Mouse (Mus musculus): ENCODE results near the gene Tubb2b.

Tubb2b gene

GRCm38 (mm10) chr13:34130226-34130731 lies at the start of gene Tubb2b:
Tubb2b (minus strand) TSS chr13:34130466.
- DNase-seq (ENCODE audit: low spot score), result peak; percentile 70

- DNase-seq (ENCODE audit: low spot score), result no peak
These were observed 43.8 kb upstream of the Tubb2b start for GRCm38 (mm10) chr13:34174025-34174424.

GRCm38 (mm10) chr13:34163304-34163975 lies 33.2 kb upstream of the Tubb2b start:
- no peak for DNase-seq (ENCODE audit: low spot score)

GRCm38 (mm10) chr13:34162491-34163303 lies 32.4 kb upstream of the Tubb2b start, which contains the start of gene Psmg4:
Psmg4 (plus strand) TSS chr13:34162964.
- peak; percentile 98 for DNase-seq (ENCODE audit: low spot score)

GRCm38 (mm10) chr13:34159926-34160325 lies 29.7 kb upstream of the Tubb2b start:
- no peak for DNase-seq (ENCODE audit: low spot score)

GRCm38 (mm10) chr13:34157596-34158157 lies 27.4 kb upstream of the Tubb2b start:
- no peak for DNase-seq (ENCODE audit: low spot score)

GRCm38 (mm10) chr13:34156840-34157185 lies 26.5 kb upstream of the Tubb2b start:
- DNase-seq (ENCODE audit: low spot score), result no peak

GRCm38 (mm10) chr13:34156133-34156839 lies 26.0 kb upstream of the Tubb2b start:
- no peak for DNase-seq (ENCODE audit: low spot score)

- DNase-seq (ENCODE audit: low spot score), result peak; percentile 76
These were observed 24.6 kb upstream of the Tubb2b start for GRCm38 (mm10) chr13:34154931-34155272.

GRCm38 (mm10) chr13:34154217-34154930 lies 24.1 kb upstream of the Tubb2b start:
- peak; percentile 87 for DNase-seq (ENCODE audit: low spot score)

GRCm38 (mm10) chr13:34153254-34154011 lies 23.2 kb upstream of the Tubb2b start:
- DNase-seq (ENCODE audit: low spot score), result no peak

GRCm38 (mm10) chr13:34152695-34153094 lies 22.4 kb upstream of the Tubb2b start:
- DNase-seq (ENCODE audit: low spot score), result no peak

GRCm38 (mm10) chr13:34151425-34151824 lies 21.2 kb upstream of the Tubb2b start:
- DNase-seq (ENCODE audit: low spot score), result peak; percentile 12

- peak; percentile 68 for DNase-seq (ENCODE audit: low spot score)
These were observed 20.2 kb upstream of the Tubb2b start for GRCm38 (mm10) chr13:34150271-34151027.

- DNase-seq (ENCODE audit: low spot score), result peak; percentile 26
These were observed 19.4 kb upstream of the Tubb2b start for GRCm38 (mm10) chr13:34149463-34150176.

- peak; percentile 76 for DNase-seq (ENCODE audit: low spot score)
These were observed 18.6 kb upstream of the Tubb2b start for GRCm38 (mm10) chr13:34148767-34149392.

- peak; percentile 26 for DNase-seq (ENCODE audit: low spot score)
These were observed 17.9 kb upstream of the Tubb2b start for GRCm38 (mm10) chr13:34148181-34148580.

GRCm38 (mm10) chr13:34146916-34147315 lies 16.6 kb upstream of the Tubb2b start:
- DNase-seq (ENCODE audit: low spot score), result no peak

GRCm38 (mm10) chr13:34143389-34143788 lies 13.1 kb upstream of the Tubb2b start:
- DNase-seq (ENCODE audit: low spot score), result no peak
